Mouse (Mus musculus) gastrocnemius, adult 8-10 months (tissue): ENCODE data around the gene Erlin1. TPM values are rescaled to one million over a fixed set of nuclear protein-coding genes. Genes with fewer than 3 reads are reported as not detected.

Experiments used
- DNase-seq, 2 experiments: peaks; one replicate each; pipeline ENCODE4 v3.0.0; 2022; ENCODE audit warnings: low spot score in 2 of 2
- total RNA-seq, 4 experiments: library from RNA; stranded (reverse); gene quantifications; 2 replicates each; pipeline ENCODE4 v1.2.4; 2022

The Erlin1 gene
- 1 to 10 TPM; 3.3 to 5.6 (median 4.5) TPM for total RNA-seq

GRCm38 (mm10) chr19:44069121-44069913 lies at the start of gene Erlin1:
Gene Erlin1, minus strand, starts transcription at chr19:44069785.
- peak; percentile 80 to 82 for DNase-seq

GRCm38 (mm10) chr19:44117793-44118192 lies 48.2 kb upstream of the Erlin1 start:
- DNase-seq = no peak

GRCm38 (mm10) chr19:44111706-44112105 lies 42.1 kb upstream of the Erlin1 start:
- no peak for DNase-seq

GRCm38 (mm10) chr19:44110356-44110755 lies 40.8 kb upstream of the Erlin1 start:
- DNase-seq = no peak

- no peak for DNase-seq
Observed at GRCm38 (mm10) chr19:44108996-44109395, 39.4 kb upstream of the Erlin1 start.

GRCm38 (mm10) chr19:44107661-44108521 lies 38.3 kb upstream of the Erlin1 start:
- DNase-seq = no peak

GRCm38 (mm10) chr19:44106831-44107660 lies 37.5 kb upstream of the Erlin1 start, which contains the start of gene Chuk:
Gene Chuk, minus strand, starts transcription at chr19:44107480.
- DNase-seq = peak; percentile 91 to 93

- DNase-seq = no peak
Observed at GRCm38 (mm10) chr19:44104393-44104792, 34.8 kb upstream of the Erlin1 start.

GRCm38 (mm10) chr19:44103001-44103400 lies 33.4 kb upstream of the Erlin1 start:
- no peak for DNase-seq

- DNase-seq = no peak
Observed at GRCm38 (mm10) chr19:44100840-44101239, 31.3 kb upstream of the Erlin1 start.

GRCm38 (mm10) chr19:44086278-44086677 lies 16.7 kb upstream of the Erlin1 start:
- DNase-seq = no peak

- no peak for DNase-seq
Observed at GRCm38 (mm10) chr19:44080920-44081319, 11.3 kb upstream of the Erlin1 start.

GRCm38 (mm10) chr19:44080023-44080422 lies 10.4 kb upstream of the Erlin1 start:
- DNase-seq = no peak

GRCm38 (mm10) chr19:44077024-44077423 lies 7.4 kb upstream of the Erlin1 start:
- no peak for DNase-seq

- no peak for DNase-seq
Observed at GRCm38 (mm10) chr19:44076457-44076856, 6.9 kb upstream of the Erlin1 start.

GRCm38 (mm10) chr19:44074986-44075385 lies 5.4 kb upstream of the Erlin1 start:
- DNase-seq = no peak

GRCm38 (mm10) chr19:44071166-44071565 lies 1.6 kb upstream of the Erlin1 start:
- no peak for DNase-seq

- no peak for DNase-seq
Observed at GRCm38 (mm10) chr19:44069914-44070232, 288 bp upstream of the Erlin1 start.

- DNase-seq = no peak
Observed at GRCm38 (mm10) chr19:44068232-44068631, 1.4 kb downstream of the Erlin1 start.

GRCm38 (mm10) chr19:44067323-44068049 lies 2.1 kb downstream of the Erlin1 start:
- DNase-seq = no peak

GRCm38 (mm10) chr19:44064734-44065133 lies 4.9 kb downstream of the Erlin1 start:
- no peak for DNase-seq
